Comparison of ENCODE assay signal across 20 mouse cellular contexts in genomic region chr14:76979569-76979968, GRCm38 (mm10). TPM values are rescaled to one million over a fixed set of nuclear protein-coding genes. Genes with fewer than 3 reads are reported as not detected.
DNase-seq lines count a peak whose midpoint lies in the region; ATAC-seq lines count a peak whose summit lies in the region.
"Had no signal": no experiment of that assay in that cellular context is flagged by ENCODE, and none has a peak within 500 bp of the region (broad histone marks: within the 10 kb centered on the region; RNA-seq: fewer than 3 reads in every experiment).

No protein-coding gene starts in this region.

- no peak for DNase-seq in limb, embryonic 10.5 days (ENCODE audit: low spot score)
- peak; percentile 58 for DNase-seq in fibroblast of lung, adult 2 months (ENCODE audit: low read depth)
- DNase-seq in right cerebral cortex, postnatal 10 days (ENCODE audit: low spot score in 2 of 2), result no peak
- DNase-seq: adrenal gland, adult 8-10 months; adrenal gland, postnatal 36 days; cerebellum, adult 2 months; cerebellum, postnatal 10 days; embryo, embryonic 11 days; gastrocnemius, postnatal 10 days; heart, postnatal 10 days; heart, postnatal 4 days had no signal

- peaks cover 20% of the 10 kb centered on the region for H3K4me1 ChIP-seq in limb, embryonic 12.5 days (replicated peaks)
- H3K4me1 ChIP-seq in limb, embryonic 10.5 days, result no peaks in the 10 kb centered on the region
- H3K4me1 ChIP-seq in limb, embryonic 15.5 days, result peaks cover 26% of the 10 kb centered on the region; the same call in 1 of the 2 replicates
- H3K4me1 ChIP-seq in hindbrain, embryonic 13.5 days (replicated peaks), result 0 out of 2 replicates have a peak, but pooled peaks cover 3% of the 10 kb centered on the region
- H3K4me1 ChIP-seq: forebrain, embryonic 12.5 days; heart, embryonic 10.5 days had no signal

- no peaks in the 10 kb centered on the region for H3K36me3 ChIP-seq in limb, embryonic 12.5 days
- H3K36me3 ChIP-seq in limb, embryonic 10.5 days, result no peaks in the 10 kb centered on the region
- no peaks in the 10 kb centered on the region for H3K36me3 ChIP-seq in limb, embryonic 15.5 days
- no peaks in the 10 kb centered on the region for H3K36me3 ChIP-seq in hindbrain, embryonic 13.5 days
- H3K36me3 ChIP-seq: forebrain, embryonic 12.5 days; heart, embryonic 10.5 days had no signal

- no peak overlapping the region for H3K4me3 ChIP-seq in limb, embryonic 12.5 days (replicated peaks)
- no peak overlapping the region for H3K4me3 ChIP-seq in limb, embryonic 10.5 days
- H3K4me3 ChIP-seq in limb, embryonic 15.5 days, result no peak overlapping the region
- H3K4me3 ChIP-seq in hindbrain, embryonic 13.5 days, result no peak overlapping the region
- H3K4me3 ChIP-seq: forebrain, embryonic 12.5 days; heart, embryonic 10.5 days had no signal

- no peaks in the 10 kb centered on the region for H3K9me3 ChIP-seq in limb, embryonic 12.5 days
- no peaks in the 10 kb centered on the region for H3K9me3 ChIP-seq in limb, embryonic 10.5 days (replicated peaks)
- H3K9me3 ChIP-seq in limb, embryonic 15.5 days, result no peaks in the 10 kb centered on the region
- no peaks in the 10 kb centered on the region for H3K9me3 ChIP-seq in hindbrain, embryonic 13.5 days
- H3K9me3 ChIP-seq: forebrain, embryonic 12.5 days; heart, embryonic 10.5 days had no signal

- H3K27me3 ChIP-seq in limb, embryonic 12.5 days, result no peaks in the 10 kb centered on the region
- H3K27me3 ChIP-seq in limb, embryonic 10.5 days (ENCODE audit: low read depth, poor library complexity, severe bottlenecking), result no peaks in the 10 kb centered on the region
- no peaks in the 10 kb centered on the region for H3K27me3 ChIP-seq in limb, embryonic 15.5 days
- H3K27me3 ChIP-seq in hindbrain, embryonic 13.5 days, result no peaks in the 10 kb centered on the region
- H3K27me3 ChIP-seq: CH12.LX; forebrain, embryonic 12.5 days had no signal

- H3K9ac ChIP-seq in limb, embryonic 12.5 days (replicated peaks), result no peak overlapping the region
- H3K9ac ChIP-seq in limb, embryonic 15.5 days, result no peak overlapping the region
- no peak overlapping the region for H3K9ac ChIP-seq in hindbrain, embryonic 13.5 days
- H3K9ac ChIP-seq: forebrain, embryonic 12.5 days; hindbrain, embryonic 14.5 days had no signal

- peak overlapping the region; percentile 68 for H3K27ac ChIP-seq in limb, embryonic 12.5 days
- no peak overlapping the region for H3K27ac ChIP-seq in limb, embryonic 10.5 days
- peak overlapping the region; percentile 82 for H3K27ac ChIP-seq in limb, embryonic 15.5 days
- H3K27ac ChIP-seq in hindbrain, embryonic 13.5 days, result no peak overlapping the region
- H3K27ac ChIP-seq: forebrain, embryonic 12.5 days; heart, embryonic 10.5 days; hindbrain, embryonic 14.5 days had no signal

- WGBS in limb, embryonic 12.5 days, result 53% methylated on average over 9 of the region's 9 CpGs
- WGBS in limb, embryonic 10.5 days, result 83% methylated on average over 9 of the region's 9 CpGs
- WGBS in limb, embryonic 15.5 days, result 37% methylated on average over 9 of the region's 9 CpGs
- 84% methylated on average over 9 of the region's 9 CpGs for WGBS in hindbrain, embryonic 13.5 days

- no peak overlapping the region for H3K4me2 ChIP-seq in limb, embryonic 12.5 days
- no peak overlapping the region for H3K4me2 ChIP-seq in limb, embryonic 15.5 days
- H3K4me2 ChIP-seq in hindbrain, embryonic 13.5 days, result no peak overlapping the region
- H3K4me2 ChIP-seq: forebrain, embryonic 12.5 days; hindbrain, embryonic 14.5 days had no signal

- 0 out of 2 replicates have a peak, but pooled peaks have one; percentile 47 for ATAC-seq in limb, embryonic 12.5 days (ENCODE audit: insufficient number of reproducible peaks, insufficient read depth, low FRiP score, low TSS enrichment, low read depth)
- 0 out of 2 replicates have a peak, but pooled peaks have one; percentile 18 for ATAC-seq in common myeloid progenitor, adult 5-6 weeks (replicated peaks; ENCODE audit: low read depth, poor library complexity, severe bottlenecking)
- ATAC-seq in limb, embryonic 15.5 days (ENCODE audit: insufficient number of reproducible peaks, low FRiP score, low TSS enrichment, low read depth), result peak; percentile 86
- no peak for ATAC-seq in hindbrain, embryonic 13.5 days (ENCODE audit: low FRiP score)
- ATAC-seq: forebrain, embryonic 16.5 days had no signal

RNA-seq across cellular contexts. Expression of gene Ccdc122, which starts 57.0 kb away (rescaled TPM):
- 1.7 and 3.1 TPM in 2 replicates for polyA plus RNA-seq in limb, embryonic 12.5 days (2016; fragmentation: Nextera tagmentation; extraction: Ambion mirVana)
- polyA plus RNA-seq in limb, embryonic 10.5 days (2016; fragmentation: Nextera tagmentation; extraction: Ambion mirVana), result 0.79 and 1.2 TPM in 2 replicates
- total RNA-seq in common myeloid progenitor, adult 5-6 weeks (2017), result 19.4 and 26.2 TPM in 2 replicates
- polyA plus RNA-seq in limb, embryonic 15.5 days (2015; fragmentation: Nextera tagmentation; extraction: Ambion mirVana), result 5.1 and 5.4 TPM in 2 replicates
- 0.70 and 0.88 TPM in 2 replicates for polyA plus RNA-seq in hindbrain, embryonic 13.5 days (2015; fragmentation: Nextera tagmentation; extraction: Ambion mirVana)

RNA-seq across cellular contexts. Expression of gene Lacc1, which starts 57.1 kb away (rescaled TPM):
- 5.6 TPM in 2 replicates for polyA plus RNA-seq in limb, embryonic 12.5 days (2016; fragmentation: Nextera tagmentation; extraction: Ambion mirVana)
- polyA plus RNA-seq in limb, embryonic 10.5 days (2016; fragmentation: Nextera tagmentation; extraction: Ambion mirVana), result 2.5 and 4.5 TPM in 2 replicates
- total RNA-seq in common myeloid progenitor, adult 5-6 weeks (2017), result 8.4 and 10.0 TPM in 2 replicates
- 11.8 and 12.4 TPM in 2 replicates for polyA plus RNA-seq in limb, embryonic 15.5 days (2015; fragmentation: Nextera tagmentation; extraction: Ambion mirVana)
- 2.5 and 3.8 TPM in 2 replicates for polyA plus RNA-seq in hindbrain, embryonic 13.5 days (2015; fragmentation: Nextera tagmentation; extraction: Ambion mirVana)

Comparison
In these comparisons a context has a peak if more than half of its experiments do, and no peak if none do; other contexts are left out.
1. H3K27ac ChIP-seq: peak in limb, embryonic 12.5 days (single experiment) and limb, embryonic 15.5 days (single experiment); none in limb, embryonic 10.5 days (single experiment) and hindbrain, embryonic 13.5 days (single experiment).